Mouse (Mus musculus) bone marrow macrophage, adult 2 months (primary cell): ENCODE measurements around the gene Usp29.
"Not testable (repeated sequence)": the region's sequence is repeated elsewhere in the genome, so short reads cannot be mapped to it uniquely, and the experiment has no call there.

Experiments used
- CTCF ChIP-seq: IDR thresholded peaks from 2 replicates; pipeline ENCODE4 v1.5.1; 2012; ENCODE audit warnings: low read depth, mild to moderate bottlenecking, low read length, moderate library complexity
- POLR2A ChIP-seq: IDR thresholded peaks from 2 replicates; pipeline ENCODE4 v1.6.1; 2012; ENCODE audit warnings: mild to moderate bottlenecking, low read depth, low read length, borderline replicate concordance

- TF ChIP-seq POLR2A, CTCF: not testable (repeated sequence)
These were observed 217.7 kb downstream of the Usp29 start for GRCm38 (mm10) chr7:6948061-6948460.
